Comparison of ENCODE assay signal across 8 mouse cellular contexts in genomic region chr15:11407381-11407780, GRCm38 (mm10). TPM values are rescaled to one million over a fixed set of nuclear protein-coding genes. Genes with fewer than 3 reads are reported as not detected.
DNase-seq lines count a peak whose midpoint lies in the region; ATAC-seq and TF ChIP-seq lines count a peak whose summit lies in the region.

No protein-coding gene starts in this region.

- H3K4me2 ChIP-seq in CH12.LX (ENCODE audit: insufficient read depth, low read depth, poor library complexity, severe bottlenecking), result no peak overlapping the region
- no peak overlapping the region for H3K4me2 ChIP-seq in lung, postnatal 0 days (replicated peaks; ENCODE audit: low read depth, low read length)

- no peak for TF ChIP-seq POLR2A in CH12.LX (IDR thresholded peaks at IDR 0.05; ENCODE audit: low read depth, low read length)

- H3K4me3 ChIP-seq in CH12.LX (replicated peaks in 1 of 3; ENCODE audit: low read depth in 2 of 3, low read length in 2 of 3, poor library complexity in 1 of 3), result no peak overlapping the region
- H3K4me3 ChIP-seq in lung, postnatal 0 days (ENCODE audit: low read depth, low read length), result no peak overlapping the region

- WGBS in lung, postnatal 0 days, result 6% methylated on average over 8 of the region's 8 CpGs

- TF ChIP-seq RAD21 in CH12.LX (IDR thresholded peaks at IDR 0.05; ENCODE audit: low read depth, low read length), result peak; percentile 49

- in situ Hi-C loops in CH12.LX (cut with MboI; ENCODE audit: low pct_ligation_motif_present, low pct_unique_long_range_greater_than_20kb, low sequenced_read_pairs), result loop anchor here (5.0 kb wide), 1 partner anchor 560 kb away; no protein-coding TSS in a partner anchor

- dilution Hi-C loops in CH12.LX (cut with MboI; ENCODE audit: extremely low pct_ligation_motif_present, extremely low pct_unique_long_range_greater_than_20kb, low sequenced_read_pairs), result no loop called here

- peaks cover 3% of the 10 kb centered on the region for H3K27me3 ChIP-seq in CH12.LX (replicated peaks)
- H3K27me3 ChIP-seq in lung, postnatal 0 days (replicated peaks; ENCODE audit: insufficient read depth, low read length), result no peaks in the 10 kb centered on the region

- no peak overlapping the region for H3K9ac ChIP-seq in CH12.LX (ENCODE audit: insufficient read depth, low read depth)
- no peak overlapping the region for H3K9ac ChIP-seq in lung, postnatal 0 days (replicated peaks; ENCODE audit: low read depth)

- H3K9me3 ChIP-seq in CH12.LX (replicated peaks; ENCODE audit: low read length), result no peaks in the 10 kb centered on the region
- no peaks in the 10 kb centered on the region for H3K9me3 ChIP-seq in lung, postnatal 0 days (ENCODE audit: low read length)

- no peaks in the 10 kb centered on the region for H3K36me3 ChIP-seq in CH12.LX (replicated peaks in 1 of 2; ENCODE audit: control insufficient read depth in 1 of 2, insufficient read depth in 1 of 2, low read length in 1 of 2)
- no peaks in the 10 kb centered on the region for H3K36me3 ChIP-seq in lung, postnatal 0 days (ENCODE audit: insufficient read depth, low read length)

- no peaks in the 10 kb centered on the region for H3K79me2 ChIP-seq in CH12.LX (replicated peaks; ENCODE audit: control insufficient read depth, extremely low read depth, insufficient read depth, poor library complexity, severe bottlenecking)

- peaks cover 5 to 24% of the 10 kb centered on the region in 2 experiments; a peak in 3 of 4 replicates for H3K4me1 ChIP-seq in CH12.LX (ENCODE audit: control insufficient read depth in 1 of 2, insufficient read depth in 2 of 2)
- no peaks in the 10 kb centered on the region for H3K4me1 ChIP-seq in lung, postnatal 0 days (ENCODE audit: insufficient read depth, low read depth, low read length)

- no peak for TF ChIP-seq EP300 in CH12.LX (IDR thresholded peaks at IDR 0.05; ENCODE audit: low read length)
- TF ChIP-seq EP300 in lung, postnatal 0 days (IDR thresholded peaks at IDR 0.05), result no peak

- no peak overlapping the region for H3K27ac ChIP-seq in CH12.LX (ENCODE audit: insufficient read depth, low read depth)
- H3K27ac ChIP-seq in lung, postnatal 0 days (ENCODE audit: low read length), result no peak overlapping the region

- peak; percentile 79 to 89 for TF ChIP-seq CTCF in CH12.LX (conservative IDR thresholded peaks at IDR 0.05 in 1 of 2, IDR thresholded peaks at IDR 0.05 in 1 of 2; ENCODE audit: low read depth in 2 of 2, low read length in 2 of 2)
- peak; percentile 83 for TF ChIP-seq CTCF in lung, postnatal 0 days (IDR thresholded peaks at IDR 0.05)

- DNase-seq in cerebellum, adult 11 months, result peak; percentile 22
- no peak for DNase-seq in cerebellum, adult 9-11 months
- DNase-seq in CH12.LX (ENCODE audit: extremely low read depth), result peak; percentile 97
- peak; percentile 57 for DNase-seq in c-Kit-positive CD71-positive TER-119-positive erythroid progenitor cells, embryonic 14.5 days (ENCODE audit: low spot score)
- peak; percentile 80 for DNase-seq in forelimb bud, embryonic 11.5 days (ENCODE audit: low read depth, low spot score)
- peak; percentile 76 for DNase-seq in kidney, postnatal 10 days
- peak; percentile 84 for DNase-seq in lung, postnatal 0 days (ENCODE audit: low spot score)
- DNase-seq in retina, embryonic 14.5 days (ENCODE audit: low spot score), result peak; percentile 91

- ATAC-seq in lung, postnatal 0 days, result no peak

TF ChIP-seq in CH12.LX, 34 proteins besides CTCF, POLR2A, EP300 and RAD21:
- TF ChIP-seq CHD2 (IDR thresholded peaks at IDR 0.05; ENCODE audit: low read length) (no peak), HCFC1 (IDR thresholded peaks at IDR 0.05; ENCODE audit: low read depth, low read length) (peak; percentile 29), MYC (IDR thresholded peaks at IDR 0.05; ENCODE audit: low read depth, low read length) (peak; percentile 35; the same call in 1 of the 2 replicates), GABPA (IDR thresholded peaks at IDR 0.05; ENCODE audit: insufficient replicate concordance, low read depth, low read length) (no peak), E2F4 (IDR thresholded peaks at IDR 0.05; ENCODE audit: insufficient replicate concordance, low read depth, low read length) (no peak), MXI1 (IDR thresholded peaks at IDR 0.05; ENCODE audit: low read depth, low read length) (peak; percentile 41; the same call in 1 of the 2 replicates), ELF1 (IDR thresholded peaks at IDR 0.05; ENCODE audit: low read depth, low read length) (no peak), TCF12 (IDR thresholded peaks at IDR 0.05; ENCODE audit: low read depth, low read length) (0 out of 2 replicates have a peak, but pooled peaks have one; percentile 18), USF2 (conservative IDR thresholded peaks at IDR 0.05; ENCODE audit: low read depth, low read length) (no peak), KAT2A (IDR thresholded peaks at IDR 0.05; ENCODE audit: insufficient replicate concordance, low read length) (no peak), SIN3A (IDR thresholded peaks at IDR 0.05; ENCODE audit: low read length) (0 out of 2 replicates have a peak, but pooled peaks have one; percentile 7), RCOR1 (conservative IDR thresholded peaks at IDR 0.05; ENCODE audit: low read depth, low read length) (no peak), USF1 (IDR thresholded peaks at IDR 0.05; ENCODE audit: low read depth, low read length) (no peak), NELFE (IDR thresholded peaks at IDR 0.05; ENCODE audit: low read depth, low read length) (no peak), MEF2A (IDR thresholded peaks at IDR 0.05; ENCODE audit: borderline replicate concordance, low read depth, low read length) (no peak), SMC3 (IDR thresholded peaks at IDR 0.05; ENCODE audit: low read depth, low read length) (peak; percentile 72), CHD1 (IDR thresholded peaks at IDR 0.05; ENCODE audit: low read depth, low read length) (no peak), JUN (IDR thresholded peaks at IDR 0.05; ENCODE audit: insufficient read depth, low read depth, low read length) (no peak), JUND (conservative IDR thresholded peaks at IDR 0.05; ENCODE audit: low read depth, low read length) (no peak), ZNF384 (IDR thresholded peaks at IDR 0.05; ENCODE audit: low read depth, low read length) (no peak), MAZ (IDR thresholded peaks at IDR 0.05; ENCODE audit: low read depth, low read length) (no peak), PAX5 (IDR thresholded peaks at IDR 0.05; ENCODE audit: low read length) (no peak), MAX (IDR thresholded peaks at IDR 0.05; ENCODE audit: low read length) (no peak), ZMIZ1 (IDR thresholded peaks at IDR 0.05; ENCODE audit: low read depth, low read length) (no peak), POLR2AphosphoS2 (IDR thresholded peaks at IDR 0.05; ENCODE audit: low read depth, low read length) (no peak), MAFK (IDR thresholded peaks at IDR 0.05; ENCODE audit: insufficient replicate concordance, low read length) (no peak), BHLHE40 (IDR thresholded peaks at IDR 0.05; ENCODE audit: low read depth, low read length) (peak; percentile 39; the same call in 1 of the 2 replicates), NRF1 (IDR thresholded peaks at IDR 0.05; ENCODE audit: low read depth, low read length) (no peak), TBP (conservative IDR thresholded peaks at IDR 0.05; ENCODE audit: low read depth, low read length) (0 out of 2 replicates have a peak, but pooled peaks have one; percentile 13), ETS1 (conservative IDR thresholded peaks at IDR 0.05; ENCODE audit: low read depth, low read length) (no peak), ZC3H11A (IDR thresholded peaks at IDR 0.05; ENCODE audit: low read depth, low read length) (no peak; the same call in 1 of the 2 replicates)

RNA-seq across cellular contexts. Expression of gene Tars, which starts 7.9 kb away (rescaled TPM):
- 107 and 114 TPM in 2 replicates for total RNA-seq in CH12.LX (2012; rRNA removed)
- total RNA-seq in CH12.LX (2014; rRNA removed), result 217 and 256 TPM in 2 replicates
- polyA plus RNA-seq in CH12.LX (2012; ENCODE audit: insufficient read length, low read depth), result 189 and 214 TPM in 2 replicates
- 23.0 and 25.1 TPM in 2 replicates for polyA plus RNA-seq in lung, postnatal 0 days (2015; fragmentation: Nextera tagmentation; extraction: Ambion mirVana)
